Mouse (Mus musculus) midbrain, embryonic 13.5 days (tissue): ENCODE results near the gene Cyp2ab1. TPM values are rescaled to one million over a fixed set of nuclear protein-coding genes. Genes with fewer than 3 reads are reported as not detected.

Experiments used
- ATAC-seq: fragments of 200-750 bp; cut with Nextera tagmentation; 2 replicates; pipeline ENCODE4 v1.8.0; 2017; ENCODE audit warnings: mild to moderate bottlenecking, moderate TSS enrichment, moderate library complexity
- H3K27ac ChIP-seq: fragments of 300-500 bp; sonication (generic); 2 replicates; pipeline ENCODE4 v1.5.1; 2015; ENCODE audit warnings: inconsistent platforms, mild to moderate bottlenecking, moderate library complexity
- H3K27me3 ChIP-seq: fragments of 300-500 bp; sonication (generic); 2 replicates; pipeline ENCODE4 v1.6.1; 2015; ENCODE audit warnings: mild to moderate bottlenecking, inconsistent platforms
- H3K36me3 ChIP-seq: fragments of 300-500 bp; sonication (generic); 2 replicates; pipeline ENCODE4 v1.6.1; 2015; ENCODE audit warnings: mild to moderate bottlenecking, inconsistent platforms
- H3K4me1 ChIP-seq: fragments of 300-500 bp; sonication (generic); replicated peaks from 2 replicates; pipeline ENCODE4 v1.6.1; 2015; ENCODE audit warnings: inconsistent platforms
- H3K4me2 ChIP-seq: fragments of 300-500 bp; sonication (generic); replicated peaks from 2 replicates; pipeline ENCODE4 v1.6.1; 2015; ENCODE audit warnings: moderate library complexity, mild to moderate bottlenecking, inconsistent platforms
- H3K4me3 ChIP-seq: fragments of 300-500 bp; sonication (generic); replicated peaks from 2 replicates; pipeline ENCODE4 v1.5.1; 2015; ENCODE audit warnings: mild to moderate bottlenecking, inconsistent platforms
- H3K9ac ChIP-seq: fragments of 300-500 bp; sonication (generic); replicated peaks from 2 replicates; pipeline ENCODE4 v1.6.1; 2015; ENCODE audit warnings: mild to moderate bottlenecking, inconsistent platforms
- H3K9me3 ChIP-seq: fragments of 300-500 bp; sonication (generic); 2 replicates; pipeline ENCODE4 v1.6.1; 2016; ENCODE audit warnings: mild to moderate bottlenecking, inconsistent platforms
- WGBS: fragments of 180-500 bp; shearing (Covaris S2); methylation state at CpG from one replicate; pipeline ENCODE4 v1.1.7; 2015; 5-methylcytosine and 5-hydroxymethylcytosine counted together
- polyA plus RNA-seq: library from polyadenylated mRNA; unstranded; fragments of >200 nt; fragmentation: Nextera tagmentation; extraction: Ambion mirVana; gene quantifications from 2 replicates; pipeline ENCODE4 v1.2.1, GENCODE M21; 2015

Cyp2ab1 gene
- polyA plus RNA-seq, 1 experiment from 2014 or later = not detected

DNA sequence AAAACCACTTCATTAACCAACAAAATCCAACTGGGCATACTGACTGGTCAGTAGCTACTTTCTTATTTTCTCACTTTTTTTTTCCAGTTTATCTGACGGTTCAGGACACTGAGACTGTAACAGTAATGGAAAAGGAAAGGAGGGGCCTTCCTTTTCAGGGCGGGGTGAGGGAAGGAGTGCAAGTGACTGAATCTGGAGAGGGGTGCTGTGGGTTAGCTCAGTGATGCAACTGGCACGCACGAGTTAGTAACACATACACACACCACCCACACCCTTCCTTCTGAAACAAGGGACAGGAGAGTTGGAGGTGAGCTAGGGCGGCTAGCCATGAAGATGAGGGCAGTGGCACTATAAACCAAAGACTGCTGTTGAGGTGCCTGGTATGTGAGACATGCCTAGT, 1.3 kb downstream of the Cyp2ab1 start:
- no peak for ATAC-seq
- Histone ChIP-seq H3K9ac (no peak overlapping the region), H3K27me3 (no peaks in the 10 kb centered on the region), H3K9me3 (no peaks in the 10 kb centered on the region), H3K27ac (no peak overlapping the region), H3K36me3 (peaks cover 8% of the 10 kb centered on the region), H3K4me1 (no peaks in the 10 kb centered on the region), H3K4me3 (no peak overlapping the region), H3K4me2 (no peak overlapping the region)
- WGBS = 81% methylated on average over 5 of the region's 5 CpGs

DNA sequence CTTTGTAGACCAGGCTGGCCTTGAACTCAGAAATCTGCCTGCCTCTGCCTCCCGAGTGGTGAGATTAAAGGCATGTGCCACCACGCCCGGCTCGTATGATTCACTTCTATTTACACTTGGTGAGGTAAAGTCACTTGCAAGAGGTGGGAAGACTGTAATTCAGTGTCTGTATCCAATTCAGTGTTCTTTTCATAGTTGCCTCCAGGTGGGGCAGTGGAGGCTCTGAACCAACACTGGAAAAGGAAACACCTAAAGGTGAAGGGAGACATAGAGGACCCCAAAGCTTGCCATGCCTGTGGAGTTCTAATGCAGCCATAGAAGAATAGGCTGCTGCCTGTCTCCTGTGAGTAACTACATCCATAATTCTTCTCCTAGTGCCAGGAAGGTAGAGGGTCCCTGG, 2.9 kb downstream of the Cyp2ab1 start:
- H3K4me2 ChIP-seq = no peak overlapping the region
- H3K4me1 ChIP-seq = no peaks in the 10 kb centered on the region
- no peak overlapping the region for H3K9ac ChIP-seq
- H3K4me3 ChIP-seq = no peak overlapping the region
- 89% methylated on average over 4 of the region's 4 CpGs for WGBS
- no peaks in the 10 kb centered on the region for H3K9me3 ChIP-seq
- ATAC-seq = no peak
- no peaks in the 10 kb centered on the region for H3K27me3 ChIP-seq
- no peaks in the 10 kb centered on the region for H3K36me3 ChIP-seq
- no peak overlapping the region for H3K27ac ChIP-seq

DNA sequence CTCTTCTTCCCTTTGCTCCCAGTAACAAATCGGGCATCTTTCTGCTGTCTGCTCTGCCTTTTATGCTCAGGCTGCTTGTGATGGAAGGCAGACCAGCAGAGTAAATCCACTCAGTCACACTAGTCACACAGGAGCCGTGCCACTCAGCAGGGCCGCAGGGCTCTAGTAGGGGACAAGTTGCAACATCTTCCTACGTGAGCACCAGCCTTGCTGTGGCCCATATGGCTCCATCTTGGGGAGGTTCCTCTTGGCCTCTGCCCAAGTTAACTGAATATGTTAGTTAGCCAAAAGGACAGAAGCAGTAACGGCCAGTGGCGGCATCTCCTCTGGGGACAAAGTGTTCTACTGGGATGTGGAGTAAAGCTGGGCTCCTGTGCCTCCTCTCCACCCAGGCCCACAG, 8.4 kb downstream of the Cyp2ab1 start:
- 86% methylated on average over 6 of the region's 6 CpGs for WGBS
- Histone ChIP-seq H3K9ac (no peak overlapping the region), H3K36me3 (no peaks in the 10 kb centered on the region), H3K4me1 (no peaks in the 10 kb centered on the region), H3K9me3 (no peaks in the 10 kb centered on the region), H3K4me3 (no peak overlapping the region), H3K4me2 (no peak overlapping the region), H3K27me3 (no peaks in the 10 kb centered on the region), H3K27ac (no peak overlapping the region)
- ATAC-seq = no peak

DNA sequence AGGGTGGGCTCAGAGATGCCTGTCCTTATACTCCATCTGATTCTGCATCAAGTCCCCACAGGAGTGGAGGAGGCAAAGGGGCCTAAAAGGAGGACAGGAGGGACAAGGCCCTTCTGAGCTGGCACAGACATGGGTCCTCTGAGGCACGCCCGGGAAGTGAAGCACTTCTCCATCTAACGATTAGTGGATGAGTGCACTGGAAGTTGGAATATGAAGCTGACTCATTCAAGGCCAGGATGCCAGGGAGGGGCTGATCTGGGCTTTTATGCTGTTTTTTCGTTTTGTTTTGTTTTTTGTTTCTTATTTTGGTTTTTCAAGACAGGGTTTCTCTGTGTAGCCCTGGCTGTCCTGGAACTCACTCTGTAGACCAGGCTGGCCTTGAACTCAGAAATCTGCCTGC, 9.9 kb downstream of the Cyp2ab1 start:
- H3K4me2 ChIP-seq = no peak overlapping the region
- no peaks in the 10 kb centered on the region for H3K36me3 ChIP-seq
- no peak overlapping the region for H3K27ac ChIP-seq
- no peaks in the 10 kb centered on the region for H3K9me3 ChIP-seq
- H3K9ac ChIP-seq = no peak overlapping the region
- H3K4me1 ChIP-seq = no peaks in the 10 kb centered on the region
- 89% methylated on average over 4 of the region's 4 CpGs for WGBS
- no peak for ATAC-seq
- H3K27me3 ChIP-seq = no peaks in the 10 kb centered on the region
- H3K4me3 ChIP-seq = no peak overlapping the region

DNA sequence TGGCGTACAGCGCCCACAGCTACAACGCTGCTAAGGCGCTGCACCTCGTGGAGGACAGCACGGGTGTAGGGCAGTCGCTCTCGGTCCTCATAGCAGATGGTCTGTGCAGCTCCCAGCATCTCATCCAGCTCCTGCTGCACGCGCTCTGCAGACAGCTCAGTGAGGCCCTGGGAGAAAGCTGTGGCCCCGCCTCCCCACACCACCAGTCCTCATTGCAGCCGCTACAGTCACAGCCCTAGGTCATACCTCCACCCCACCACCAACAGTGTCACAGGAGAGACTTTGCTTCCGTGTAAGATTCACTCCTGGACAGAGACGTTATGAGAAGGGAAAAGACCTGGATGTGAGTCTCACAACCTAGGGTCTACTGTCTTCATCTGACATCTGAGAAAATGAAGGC, 12.9 kb downstream of the Cyp2ab1 start:
- H3K9me3 ChIP-seq = no peaks in the 10 kb centered on the region
- 75% methylated on average over 14 of the region's 14 CpGs for WGBS
- no peak for ATAC-seq
- no peaks in the 10 kb centered on the region for H3K27me3 ChIP-seq
- no peaks in the 10 kb centered on the region for H3K36me3 ChIP-seq
- no peak overlapping the region for H3K27ac ChIP-seq
- no peak overlapping the region for H3K9ac ChIP-seq
- H3K4me1 ChIP-seq = no peaks in the 10 kb centered on the region
- no peak overlapping the region for H3K4me2 ChIP-seq
- H3K4me3 ChIP-seq = no peak overlapping the region

DNA sequence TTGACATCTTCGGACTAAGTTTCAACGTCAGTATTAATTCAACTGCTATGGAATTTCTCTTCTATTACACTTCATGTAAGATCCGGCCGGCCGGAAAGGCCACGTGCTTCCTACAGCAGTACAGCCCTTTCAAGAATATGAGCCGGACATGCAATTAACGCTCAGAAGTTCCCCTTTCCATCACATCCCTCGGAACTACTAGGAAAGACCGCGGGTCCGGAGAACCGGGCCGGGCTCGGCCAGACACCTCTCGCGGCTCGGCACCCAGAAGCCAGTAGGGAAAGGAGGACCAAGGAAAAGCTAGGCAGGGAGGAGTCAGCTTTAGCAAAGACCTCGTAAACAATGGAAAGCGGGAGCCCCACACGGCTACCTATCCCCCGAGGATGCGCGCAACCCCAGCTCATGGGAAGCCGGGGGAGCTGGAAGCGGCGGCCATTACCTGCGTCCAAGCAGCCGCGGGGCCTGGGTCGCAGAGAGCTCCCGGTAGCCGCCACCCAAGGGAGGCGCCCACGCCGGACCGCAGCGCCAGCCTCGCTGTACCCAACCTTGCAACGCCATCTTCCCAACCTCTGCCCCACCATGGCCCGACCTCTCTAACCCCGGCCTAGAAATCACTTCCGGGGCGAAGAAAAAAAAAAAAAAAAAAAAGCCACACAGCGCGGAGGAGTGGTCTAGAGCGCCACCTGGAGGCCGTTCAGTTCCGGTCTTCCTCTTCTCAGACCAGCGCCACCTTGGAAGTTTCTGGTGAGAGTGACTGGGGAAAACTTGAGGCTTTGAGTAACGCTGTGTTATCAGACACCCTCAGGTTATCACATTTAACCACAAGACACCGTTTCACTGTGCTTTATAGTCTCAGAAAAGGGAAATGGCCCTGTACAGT, 23.2 kb downstream of the Cyp2ab1 start, which contains the start of gene Parl:
Gene Parl, minus strand, starts transcription at position 618 of the 880 bp plus-strand sequence.
- peak; percentile 96 for ATAC-seq
- peaks cover 12% of the 10 kb centered on the region for H3K36me3 ChIP-seq
- no peaks in the 10 kb centered on the region for H3K27me3 ChIP-seq
- peak within 1 kb of the TSS; percentile 92 for H3K4me3 ChIP-seq
- H3K27ac ChIP-seq = peak within 1 kb of the TSS; percentile 62
- WGBS = under 1% methylated on average over 52 of the region's 52 CpGs
- peak within 1 kb of the TSS; percentile 85 for H3K4me2 ChIP-seq
- peaks cover 19% of the 10 kb centered on the region for H3K4me1 ChIP-seq
- H3K9me3 ChIP-seq = no peaks in the 10 kb centered on the region
- peak within 1 kb of the TSS; percentile 87 for H3K9ac ChIP-seq

DNA sequence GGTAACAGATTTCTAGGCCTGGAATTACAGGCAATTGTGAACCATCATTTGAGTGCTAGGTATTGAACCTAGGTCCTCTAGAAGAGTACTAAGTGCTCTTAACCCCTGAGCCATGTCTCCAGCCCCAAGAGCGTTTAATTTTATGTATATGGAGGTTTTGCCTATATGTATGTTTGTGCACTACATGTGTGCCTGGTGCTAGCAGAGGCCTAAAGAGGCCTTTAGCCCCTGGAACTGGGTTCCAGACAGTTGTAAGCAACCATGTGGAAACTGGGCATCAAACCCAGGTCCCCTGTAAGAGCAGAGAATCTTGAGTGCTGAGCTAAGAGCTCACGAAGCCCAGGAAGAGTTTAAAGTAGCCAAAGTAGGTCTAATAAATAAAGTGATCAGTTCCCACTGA, 25.1 kb downstream of the Cyp2ab1 start:
- H3K36me3 ChIP-seq = peaks cover 30% of the 10 kb centered on the region
- no peak for ATAC-seq
- H3K4me3 ChIP-seq = no peak overlapping the region
- no peaks in the 10 kb centered on the region for H3K27me3 ChIP-seq
- 95% methylated on average over 2 of the region's 2 CpGs for WGBS
- no peak overlapping the region for H3K27ac ChIP-seq
- no peak overlapping the region for H3K9ac ChIP-seq
- H3K4me2 ChIP-seq = 0 out of 2 replicates have a peak overlapping the region, but pooled peaks have one; percentile 85
- H3K4me1 ChIP-seq = peaks cover 19% of the 10 kb centered on the region
- H3K9me3 ChIP-seq = no peaks in the 10 kb centered on the region

DNA sequence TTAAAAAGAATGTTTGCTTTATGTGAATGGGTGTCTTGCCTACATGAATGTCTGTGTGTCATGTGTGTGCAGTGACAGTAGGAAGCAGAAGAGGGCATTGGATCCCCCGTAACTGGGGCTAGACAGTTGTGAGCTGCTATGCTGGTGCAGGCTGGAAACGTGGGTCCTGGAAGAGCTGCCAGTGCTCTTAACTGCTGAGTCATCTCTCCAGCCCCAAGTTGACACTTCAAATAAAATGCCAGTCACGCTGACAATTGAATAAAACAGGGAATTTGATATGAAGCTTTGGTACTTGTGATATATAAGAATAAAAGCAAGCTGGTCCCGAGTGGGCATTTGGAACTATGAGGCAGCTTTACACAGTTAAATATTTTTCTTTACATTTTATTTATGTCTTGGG, 45.0 kb downstream of the Cyp2ab1 start:
- no peaks in the 10 kb centered on the region for H3K4me1 ChIP-seq
- H3K36me3 ChIP-seq = peaks cover 71% of the 10 kb centered on the region
- H3K27me3 ChIP-seq = no peaks in the 10 kb centered on the region
- H3K9me3 ChIP-seq = no peaks in the 10 kb centered on the region
- no peak overlapping the region for H3K27ac ChIP-seq
- H3K4me3 ChIP-seq = no peak overlapping the region
- 94% methylated on average over 4 of the region's 4 CpGs for WGBS
- no peak overlapping the region for H3K4me2 ChIP-seq
- ATAC-seq = no peak
- H3K9ac ChIP-seq = no peak overlapping the region

DNA sequence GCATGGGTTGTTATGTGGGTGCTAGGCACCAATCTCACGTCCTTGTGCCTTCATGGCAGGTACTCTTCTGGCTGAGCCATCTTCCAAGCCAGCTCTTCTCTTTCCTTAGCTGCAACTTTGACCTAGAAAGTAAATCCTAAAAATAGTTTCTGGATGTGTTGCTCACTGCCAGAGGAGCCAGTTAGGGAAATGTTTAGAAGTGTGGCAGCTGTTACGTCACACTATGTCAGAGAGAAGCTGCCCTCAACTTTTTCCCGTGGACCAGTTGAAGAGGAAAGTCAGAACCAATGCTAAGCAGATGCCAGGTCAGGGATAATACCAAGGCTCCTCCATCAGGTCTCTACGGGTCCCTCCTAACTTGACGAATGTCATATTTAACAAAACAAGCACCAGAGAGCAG, 45.8 kb downstream of the Cyp2ab1 start:
- no peak overlapping the region for H3K4me3 ChIP-seq
- H3K4me1 ChIP-seq = no peaks in the 10 kb centered on the region
- no peak overlapping the region for H3K4me2 ChIP-seq
- WGBS = 96% methylated on average over 5 of the region's 5 CpGs
- H3K9me3 ChIP-seq = no peaks in the 10 kb centered on the region
- H3K9ac ChIP-seq = no peak overlapping the region
- ATAC-seq = no peak
- peaks cover 63% of the 10 kb centered on the region for H3K36me3 ChIP-seq
- H3K27me3 ChIP-seq = no peaks in the 10 kb centered on the region
- H3K27ac ChIP-seq = no peak overlapping the region

DNA sequence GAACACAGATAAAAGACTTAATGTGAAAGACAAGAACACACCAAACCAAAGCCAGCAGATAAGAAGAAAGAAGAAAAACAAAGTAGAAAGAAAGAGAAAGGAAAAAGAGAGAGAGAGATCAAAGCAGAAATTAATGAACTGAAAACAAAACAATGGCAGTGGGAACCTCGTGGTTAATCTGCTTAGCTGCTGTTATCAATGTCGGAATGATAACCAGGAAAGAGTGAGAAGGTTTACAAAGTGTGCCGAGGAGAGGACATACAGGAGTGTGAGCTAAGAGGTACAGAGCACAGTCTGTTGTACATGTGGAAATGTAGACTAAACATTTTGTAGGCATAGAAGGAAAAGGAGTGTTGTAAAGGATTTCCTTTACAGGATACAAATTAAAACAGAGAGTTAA, 52.2 kb downstream of the Cyp2ab1 start:
- Histone ChIP-seq H3K9ac (no peak overlapping the region), H3K4me2 (no peak overlapping the region), H3K27me3 (no peaks in the 10 kb centered on the region), H3K4me3 (no peak overlapping the region), H3K27ac (no peak overlapping the region), H3K9me3 (no peaks in the 10 kb centered on the region), H3K36me3 (peaks cover 8% of the 10 kb centered on the region), H3K4me1 (no peaks in the 10 kb centered on the region)
- no peak for ATAC-seq
- WGBS = 9% methylated on average over 3 of the region's 3 CpGs

DNA sequence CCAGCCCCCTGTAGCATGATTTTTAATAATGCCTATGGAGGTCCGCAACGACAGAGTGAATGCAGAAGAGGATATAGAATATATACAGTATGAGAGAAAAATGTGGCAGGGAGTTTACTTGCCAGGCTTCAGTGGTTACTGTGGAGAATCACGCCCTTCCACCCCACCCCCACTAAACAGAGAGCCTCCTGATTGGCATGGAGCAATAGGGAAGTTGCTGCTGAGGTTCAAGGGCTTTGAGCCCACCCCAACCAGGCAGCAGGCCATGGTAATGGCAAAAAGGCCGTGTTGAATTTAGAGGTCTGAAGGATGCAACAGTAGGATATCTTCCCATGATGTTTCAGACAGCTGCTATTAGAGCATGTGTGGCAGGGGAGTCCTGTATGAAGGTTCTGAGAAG, 53.9 kb downstream of the Cyp2ab1 start:
- H3K27me3 ChIP-seq = no peaks in the 10 kb centered on the region
- H3K9ac ChIP-seq = no peak overlapping the region
- 88% methylated on average over 4 of the region's 4 CpGs for WGBS
- H3K4me1 ChIP-seq = no peaks in the 10 kb centered on the region
- no peak overlapping the region for H3K4me2 ChIP-seq
- no peaks in the 10 kb centered on the region for H3K36me3 ChIP-seq
- ATAC-seq = no peak
- H3K9me3 ChIP-seq = no peaks in the 10 kb centered on the region
- H3K4me3 ChIP-seq = no peak overlapping the region
- no peak overlapping the region for H3K27ac ChIP-seq

DNA sequence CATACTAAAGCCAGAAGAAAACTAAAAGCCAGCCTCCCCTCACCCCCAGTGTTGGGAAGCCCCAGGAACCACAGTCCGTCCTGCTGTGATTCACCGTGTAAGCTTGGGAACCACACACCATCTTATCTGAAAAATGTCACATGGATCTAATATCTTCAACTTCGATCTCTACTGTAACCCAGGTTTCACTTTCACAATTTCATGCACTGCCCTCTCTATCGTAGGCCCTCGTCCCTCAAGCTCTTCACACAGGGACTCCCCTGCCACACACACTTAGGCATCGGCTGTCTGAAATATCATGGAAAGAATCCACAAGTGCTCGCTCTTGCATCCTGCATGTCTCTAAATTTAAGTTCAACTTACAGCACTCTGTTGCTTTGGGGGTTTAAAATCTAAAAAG, 60.1 kb downstream of the Cyp2ab1 start:
- no peaks in the 10 kb centered on the region for H3K4me1 ChIP-seq
- H3K4me3 ChIP-seq = no peak overlapping the region
- H3K27me3 ChIP-seq = no peaks in the 10 kb centered on the region
- no peaks in the 10 kb centered on the region for H3K9me3 ChIP-seq
- H3K27ac ChIP-seq = no peak overlapping the region
- no peak overlapping the region for H3K4me2 ChIP-seq
- H3K36me3 ChIP-seq = no peaks in the 10 kb centered on the region
- ATAC-seq = no peak
- H3K9ac ChIP-seq = no peak overlapping the region
- WGBS = 91% methylated on average over 7 of the region's 7 CpGs
